Mouse (Mus musculus): ENCODE data around the gene Jmjd6.

Gene Jmjd6

DNA sequence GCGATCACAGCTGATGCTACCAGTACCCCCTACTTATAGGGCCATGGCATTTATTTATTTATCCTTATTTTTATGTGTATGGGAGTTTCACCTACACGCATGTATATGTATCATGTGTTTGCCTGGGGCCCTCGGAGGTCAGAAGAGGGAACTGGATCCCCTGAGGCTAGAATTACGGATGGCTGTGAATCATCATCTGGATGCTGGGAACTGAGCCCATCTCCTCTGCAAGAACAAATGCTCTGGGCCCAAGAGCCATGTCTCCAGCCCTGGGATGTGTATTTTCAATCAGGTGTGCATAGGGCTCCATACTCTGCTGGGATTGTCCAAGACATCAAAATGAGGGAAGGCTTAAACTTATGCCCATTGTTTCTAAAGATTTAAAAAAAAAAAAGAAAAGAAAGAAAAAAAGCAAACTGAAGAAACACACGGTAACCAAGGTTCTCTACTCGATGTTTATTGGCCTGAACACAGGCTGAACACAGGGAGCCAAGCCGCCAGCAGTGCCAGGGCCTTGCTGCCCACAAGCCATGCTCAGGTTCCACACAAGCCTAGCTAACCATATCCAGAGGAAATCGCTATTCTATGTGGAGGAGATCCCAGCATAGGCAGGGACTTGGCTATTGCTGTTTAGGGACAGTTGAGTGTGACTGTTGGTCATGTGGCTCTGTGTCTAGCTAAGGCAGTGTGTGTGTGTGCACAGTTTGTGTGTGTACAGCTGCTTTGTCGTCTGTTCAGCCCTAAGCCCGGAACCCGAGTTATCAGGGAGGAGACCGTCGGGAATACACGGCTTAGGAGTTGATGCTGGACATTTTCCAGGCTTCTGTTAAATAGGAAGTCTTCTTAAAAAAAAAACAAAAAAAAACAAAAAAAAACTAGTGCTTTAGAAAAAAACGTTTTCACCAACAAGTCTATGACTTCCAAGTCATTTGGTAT lies 36.8 kb downstream of the Jmjd6 start:
- no peak for DNase-seq (ENCODE audit: low spot score)

DNA sequence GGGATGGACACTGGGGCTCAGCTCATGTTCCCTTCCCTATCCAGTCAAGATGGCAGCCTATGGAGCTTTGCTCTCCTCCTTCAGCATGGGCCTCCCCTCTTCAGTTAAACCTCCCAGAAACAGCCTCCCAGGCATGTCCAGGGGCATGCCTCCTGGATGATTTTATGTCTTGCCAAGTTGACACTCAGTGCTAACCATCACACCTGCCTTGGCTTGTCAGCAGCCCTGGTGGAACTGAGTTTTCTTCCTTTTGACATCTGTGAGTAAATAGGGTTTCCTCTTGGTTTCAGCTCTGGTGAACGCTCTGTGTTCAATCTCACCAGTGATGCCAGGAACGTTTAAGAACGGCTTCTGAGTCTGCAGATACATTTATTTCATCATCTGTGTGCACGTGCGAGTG lies 40.5 kb downstream of the Jmjd6 start:
- no peak for DNase-seq (ENCODE audit: low spot score)

DNA sequence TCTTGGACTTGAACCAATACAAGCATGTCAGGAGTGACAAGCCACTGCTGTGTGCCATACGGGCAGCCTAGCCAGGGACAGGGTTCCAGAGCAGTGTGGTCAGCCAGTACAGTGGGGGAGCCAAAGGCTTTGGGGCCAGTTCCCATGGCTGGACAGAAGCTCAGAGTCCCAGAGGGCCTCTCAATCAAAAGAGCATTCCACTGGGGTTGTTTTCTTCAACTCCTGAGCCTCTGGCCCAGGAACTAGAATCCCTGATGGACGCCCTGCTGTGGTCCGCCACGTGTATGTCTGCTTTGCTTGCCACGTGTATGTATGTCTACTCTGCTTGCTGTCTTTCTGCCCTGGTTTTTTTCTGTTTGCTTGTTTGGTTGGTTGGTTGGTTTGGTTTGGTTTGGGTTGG lies 42.1 kb downstream of the Jmjd6 start:
- DNase-seq (ENCODE audit: low spot score), result no peak

DNA sequence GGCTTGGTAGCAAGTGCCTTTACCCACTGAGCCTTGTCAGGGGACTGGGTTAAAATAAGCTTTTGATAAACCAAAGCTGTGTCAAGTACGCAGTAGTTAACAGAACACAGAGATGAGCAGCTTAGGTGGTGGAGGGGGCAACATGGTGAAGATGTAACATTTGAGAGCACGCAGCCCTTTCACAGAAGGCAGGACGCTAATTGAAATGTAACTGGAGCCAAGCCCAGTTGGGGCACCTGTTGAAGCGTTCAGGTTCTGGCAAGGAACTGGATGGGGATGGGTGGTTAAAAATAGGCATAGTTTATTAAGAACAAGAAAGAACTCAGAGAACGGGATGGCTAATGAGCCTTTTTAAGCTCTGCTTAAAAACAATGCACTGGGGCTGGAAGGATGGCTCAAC lies 43.9 kb downstream of the Jmjd6 start:
- DNase-seq (ENCODE audit: low spot score), result no peak

Measured in urinary bladder, postnatal 10 days (tissue).